Mouse (Mus musculus) small intestine, adult 2 months (tissue): Measurements from ENCODE around the gene Ndufa4l2. TPM values are rescaled to one million over a fixed set of nuclear protein-coding genes. Genes with fewer than 3 reads are reported as not detected.

Experiments
- H3K27ac ChIP-seq: fragments of 200-500 bp; 2 replicates; pipeline ENCODE4 v1.5.1; 2012; ENCODE audit warnings: low read depth, low read length, control low read depth, inconsistent platforms; ENCODE audit not compliant: insufficient read depth
- H3K27me3 ChIP-seq: fragments of 200-500 bp; 2 replicates; pipeline ENCODE4 v1.6.1; 2012; ENCODE audit warnings: mild to moderate bottlenecking, moderate library complexity, low read length, inconsistent platforms; ENCODE audit not compliant: control insufficient read depth, insufficient read depth
- H3K36me3 ChIP-seq: fragments of 200-500 bp; 2 replicates; pipeline ENCODE4 v1.6.1; 2012; ENCODE audit warnings: mild to moderate bottlenecking, low read length, control low read depth, inconsistent platforms; ENCODE audit not compliant: control insufficient read depth, insufficient read depth
- H3K4me1 ChIP-seq: fragments of 200-500 bp; 2 replicates; pipeline ENCODE4 v1.6.1; 2012; ENCODE audit warnings: low read length, inconsistent platforms, mixed read lengths; ENCODE audit not compliant: control insufficient read depth, insufficient read depth, insufficient read length
- H3K4me3 ChIP-seq: fragments of 200-500 bp; 2 replicates; pipeline ENCODE4 v1.5.1; 2012; ENCODE audit warnings: low read depth, mild to moderate bottlenecking, control low read depth, inconsistent platforms, low read length, moderate library complexity
- CTCF ChIP-seq: fragments of 200-500 bp; IDR thresholded peaks from 2 replicates; pipeline ENCODE4 v1.5.1; 2012; ENCODE audit warnings: low read depth, mild to moderate bottlenecking, control low read depth, inconsistent platforms, low read length, moderate library complexity, mixed read lengths; ENCODE audit not compliant: insufficient replicate concordance, insufficient read length; ENCODE audit errors: extremely low read depth
- POLR2A ChIP-seq: fragments of 200-500 bp; IDR thresholded peaks from 2 replicates; pipeline ENCODE4 v1.6.1; 2012; ENCODE audit warnings: low read depth, mild to moderate bottlenecking, control low read depth, inconsistent platforms, low read length, moderate library complexity
- WGBS: fragments of 180-500 bp; shearing (Covaris S2); methylation state at CpG from one replicate; pipeline ENCODE4 v1.1.7; 2018; 5-methylcytosine and 5-hydroxymethylcytosine counted together
- polyA plus RNA-seq: library from polyadenylated mRNA; depleted of rRNA; stranded (reverse); fragments of >200 nt; gene quantifications from 2 replicates; pipeline ENCODE4 v1.2.3, GENCODE M21; 2012; rRNA removed

Gene Ndufa4l2
- polyA plus RNA-seq, 1 experiment: 5.6 TPM

DNA sequence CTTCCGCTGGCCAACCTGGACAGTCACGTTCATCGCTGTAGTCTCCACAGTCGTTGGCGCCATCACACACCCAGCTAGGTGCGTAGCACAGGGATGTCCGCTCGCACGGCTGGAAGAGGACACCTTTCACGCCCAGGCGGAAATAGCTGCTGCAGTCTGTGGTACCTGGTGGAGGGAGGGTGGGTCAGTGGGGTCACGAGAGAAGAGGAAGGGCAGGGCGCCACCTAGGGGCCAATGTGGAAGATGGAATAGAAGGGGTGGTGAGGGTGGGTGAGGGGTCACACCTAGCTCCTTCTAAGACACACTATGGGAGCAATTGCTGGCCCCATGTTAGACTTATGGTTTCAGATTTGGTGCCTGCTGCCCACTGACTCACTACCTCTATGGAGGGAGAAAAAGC is 42.6 kb downstream of the Ndufa4l2 start:
- H3K36me3 ChIP-seq: peaks cover 86% of the 10 kb centered on the region
- H3K27ac ChIP-seq: no peak overlapping the region
- WGBS: 90% methylated on average over 13 of the region's 13 CpGs
- no peaks in the 10 kb centered on the region; the same call in 1 of the 2 replicates for H3K4me1 ChIP-seq
- H3K4me3 ChIP-seq: no peak overlapping the region
- no peaks in the 10 kb centered on the region for H3K27me3 ChIP-seq
- TF ChIP-seq CTCF (peak; percentile 49; the same call in 1 of the 2 replicates), POLR2A (no peak)

GRCm38 (mm10) chr10:127561145-127561544 is 46.4 kb downstream of the Ndufa4l2 start:
- peaks cover 77% of the 10 kb centered on the region for H3K36me3 ChIP-seq
- no peak overlapping the region for H3K27ac ChIP-seq
- no peak overlapping the region for H3K4me3 ChIP-seq
- TF ChIP-seq POLR2A (no peak), CTCF (no peak)
- no peaks in the 10 kb centered on the region for H3K27me3 ChIP-seq
- H3K4me1 ChIP-seq: no peaks in the 10 kb centered on the region

DNA sequence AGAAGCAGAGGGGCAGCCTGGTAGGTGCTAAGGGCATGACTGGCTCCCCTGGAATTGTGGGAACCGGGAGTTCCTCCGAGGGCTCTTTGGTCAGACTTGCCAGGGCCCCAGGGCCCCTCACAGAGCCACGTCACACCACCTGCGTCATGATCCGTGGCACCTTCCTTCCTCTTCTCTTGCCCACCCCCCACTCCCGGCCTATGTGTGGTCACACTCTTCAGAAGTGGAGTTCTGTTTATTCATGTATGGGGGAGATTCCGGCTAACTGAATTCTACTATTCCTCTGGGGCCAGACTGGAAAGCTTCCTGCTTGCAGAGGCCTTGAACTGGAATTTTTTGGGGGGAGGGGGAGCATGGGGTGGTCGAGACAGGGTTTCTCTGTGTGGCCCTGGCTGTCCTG is 49.1 kb downstream of the Ndufa4l2 start:
- 82% methylated on average over 8 of the region's 8 CpGs for WGBS
- peaks cover 73% of the 10 kb centered on the region for H3K36me3 ChIP-seq
- H3K4me3 ChIP-seq: no peak overlapping the region
- no peaks in the 10 kb centered on the region for H3K27me3 ChIP-seq
- H3K4me1 ChIP-seq: no peaks in the 10 kb centered on the region
- TF ChIP-seq POLR2A: no peak
- H3K27ac ChIP-seq: no peak overlapping the region

DNA sequence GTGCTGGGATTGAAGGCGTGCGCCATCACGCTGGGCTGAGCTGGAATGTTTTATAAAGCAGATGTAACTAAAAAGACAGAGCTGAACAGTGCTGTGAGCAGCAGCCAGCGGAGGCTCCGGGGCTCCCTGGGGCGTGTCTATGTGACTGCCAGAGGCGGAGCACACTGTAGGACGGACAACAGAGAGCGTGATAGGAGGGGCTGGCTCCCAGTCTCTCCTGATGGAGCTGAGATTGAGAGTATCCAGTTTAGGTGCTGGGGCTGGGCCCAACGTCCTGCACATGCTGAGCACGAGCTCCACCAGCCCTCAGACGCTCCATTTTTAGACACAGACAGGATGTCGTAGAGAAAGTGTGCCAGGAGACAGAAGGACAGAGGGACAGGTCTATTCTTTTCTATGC is 49.5 kb downstream of the Ndufa4l2 start:
- no peak overlapping the region for H3K27ac ChIP-seq
- no peaks in the 10 kb centered on the region for H3K27me3 ChIP-seq
- TF ChIP-seq CTCF (no peak), POLR2A (no peak)
- H3K4me3 ChIP-seq: no peak overlapping the region
- no peaks in the 10 kb centered on the region for H3K4me1 ChIP-seq
- WGBS: 61% methylated on average over 13 of the region's 13 CpGs
- peaks cover 72% of the 10 kb centered on the region for H3K36me3 ChIP-seq

Other genes with a start within 250 kb of the Ndufa4l2 start
- 92.0 and 190 TPM in 2 replicates for gene Dctn2, start 248.6 kb upstream of the Ndufa4l2 start, polyA plus RNA-seq
- gene Mbd6, start 225.9 kb upstream of the Ndufa4l2 start, polyA plus RNA-seq: 39.3 and 76.2 TPM in 2 replicates
- gene Mars, start 203.2 kb upstream of the Ndufa4l2 start, polyA plus RNA-seq: 24.0 and 30.7 TPM in 2 replicates
- 7.1 and 11.2 TPM in 2 replicates for gene Arhgap9, start 193.0 kb upstream of the Ndufa4l2 start, polyA plus RNA-seq
- gene Gli1, start 173.0 kb upstream of the Ndufa4l2 start, polyA plus RNA-seq: 5.5 and 10.4 TPM in 2 replicates
- gene Inhbe, start 160.6 kb upstream of the Ndufa4l2 start, polyA plus RNA-seq: not detected in 2 replicates
- 0.09 TPM in 1 of 2 replicates, not detected in the other for gene Inhbc, start 144.5 kb upstream of the Ndufa4l2 start, polyA plus RNA-seq
- gene R3hdm2, start 134.6 kb upstream of the Ndufa4l2 start, polyA plus RNA-seq: 42.6 and 103 TPM in 2 replicates
- 0.30 and 0.51 TPM in 2 replicates for gene Stac3, start 13.3 kb upstream of the Ndufa4l2 start, polyA plus RNA-seq
- 36.6 and 49.6 TPM in 2 replicates for gene Shmt2, start 7.5 kb downstream of the Ndufa4l2 start, polyA plus RNA-seq
- gene Nxph4, start 19.6 kb downstream of the Ndufa4l2 start, polyA plus RNA-seq: 0.32 and 0.41 TPM in 2 replicates
- gene Lrp1, start 106.2 kb downstream of the Ndufa4l2 start, polyA plus RNA-seq: 82.4 and 200 TPM in 2 replicates
- gene Stat6, start 128.0 kb downstream of the Ndufa4l2 start, polyA plus RNA-seq: 45.7 and 101 TPM in 2 replicates
- gene Nemp1, start 151.9 kb downstream of the Ndufa4l2 start, polyA plus RNA-seq: 0.67 and 2.5 TPM in 2 replicates
- gene Nab2, start 153.6 kb downstream of the Ndufa4l2 start, polyA plus RNA-seq: 9.4 and 31.8 TPM in 2 replicates
- gene Myo1a, start 190.2 kb downstream of the Ndufa4l2 start, polyA plus RNA-seq: 166 and 688 TPM in 2 replicates
- 0.27 TPM in 1 of 2 replicates, not detected in the other for gene Tac2, start 209.5 kb downstream of the Ndufa4l2 start, polyA plus RNA-seq
- gene Zbtb39, start 224.6 kb downstream of the Ndufa4l2 start, polyA plus RNA-seq: 2.9 and 6.7 TPM in 2 replicates
- 0.70 and 2.3 TPM in 2 replicates for gene Gpr182, start 236.8 kb downstream of the Ndufa4l2 start, polyA plus RNA-seq
- not detected in 2 replicates for gene Rdh1, start 244.8 kb downstream of the Ndufa4l2 start, polyA plus RNA-seq
- gene Rdh16f1, start 244.8 kb downstream of the Ndufa4l2 start, polyA plus RNA-seq: not detected in 2 replicates